Mouse (Mus musculus): ENCODE measurements around the gene Adam19. TPM values are rescaled to one million over a fixed set of nuclear protein-coding genes. Genes with fewer than 3 reads are reported as not detected.
"Not testable (repeated sequence)": the region's sequence is repeated elsewhere in the genome, so short reads cannot be mapped to it uniquely, and the experiment has no call there.

Gene Adam19
- polyA plus RNA-seq, 1 experiment from 2014 or later = 22.2 TPM

- 18% methylated on average over 19 of the region's 19 CpGs for WGBS
- H3K27me3 ChIP-seq (ENCODE audit: control insufficient read depth, insufficient read depth, low read depth, low read length); H3K4me1 ChIP-seq (replicated peaks; ENCODE audit: control insufficient read depth, insufficient read depth, low read length); H3K4me2 ChIP-seq (ENCODE audit: low read depth, low read length); ATAC-seq (ENCODE audit: low read depth); H3K36me3 ChIP-seq (ENCODE audit: control insufficient read depth, insufficient read depth, low read length); H3K4me3 ChIP-seq (ENCODE audit: low read length); H3K9me3 ChIP-seq (ENCODE audit: control insufficient read depth, low read length); H3K9ac ChIP-seq (ENCODE audit: low read length); H3K27ac ChIP-seq (ENCODE audit: low read length): not testable (repeated sequence)
Observed at GRCm38 (mm10) chr11:46052105-46052659, 3.6 kb upstream of the Adam19 start, which contains the start of gene Gm12166. TSS of gene Gm12166 (minus strand) at chr11:46052321.

GRCm38 (mm10) chr11:46053457-46053856 is 2.3 kb upstream of the Adam19 start:
- H3K9me3 ChIP-seq (ENCODE audit: control insufficient read depth, low read length); H3K4me2 ChIP-seq (ENCODE audit: low read depth, low read length); H3K36me3 ChIP-seq (ENCODE audit: control insufficient read depth, insufficient read depth, low read length); H3K27ac ChIP-seq (ENCODE audit: low read length); H3K4me3 ChIP-seq (ENCODE audit: low read length); H3K27me3 ChIP-seq (ENCODE audit: control insufficient read depth, insufficient read depth, low read depth, low read length); H3K9ac ChIP-seq (ENCODE audit: low read length); ATAC-seq (ENCODE audit: low read depth): not testable (repeated sequence)
- 95% methylated on average over 3 of the region's 3 CpGs for WGBS
- H3K4me1 ChIP-seq (replicated peaks; ENCODE audit: control insufficient read depth, insufficient read depth, low read length) = peaks cover 12% of the 10 kb centered on the region; the same call in 1 of the 2 replicates

- ATAC-seq (ENCODE audit: low read depth) = no peak
- H3K27me3 ChIP-seq (ENCODE audit: control insufficient read depth, insufficient read depth, low read depth, low read length) = peaks cover 5% of the 10 kb centered on the region; the same call in 1 of the 2 replicates
- H3K9ac ChIP-seq (ENCODE audit: low read length) = no peak overlapping the region
- H3K4me3 ChIP-seq (ENCODE audit: low read length) = no peak overlapping the region
- no peaks in the 10 kb centered on the region for H3K36me3 ChIP-seq (ENCODE audit: control insufficient read depth, insufficient read depth, low read length)
- H3K4me1 ChIP-seq (replicated peaks; ENCODE audit: control insufficient read depth, insufficient read depth, low read length) = peaks cover 12% of the 10 kb centered on the region; the same call in 1 of the 2 replicates
- H3K9me3 ChIP-seq (ENCODE audit: control insufficient read depth, low read length) = no peaks in the 10 kb centered on the region
- no peak overlapping the region for H3K27ac ChIP-seq (ENCODE audit: low read length)
- WGBS = 48% methylated on average over 5 of the region's 5 CpGs
- no peak overlapping the region for H3K4me2 ChIP-seq (ENCODE audit: low read depth, low read length)
Observed at GRCm38 (mm10) chr11:46054311-46054710, 1.5 kb upstream of the Adam19 start.

GRCm38 (mm10) chr11:46054911-46055895 is 589 bp upstream of the Adam19 start:
- H3K4me1 ChIP-seq (replicated peaks; ENCODE audit: control insufficient read depth, insufficient read depth, low read length) = peaks cover 19% of the 10 kb centered on the region
- WGBS = 21% methylated on average over 13 of the region's 13 CpGs

GRCm38 (mm10) chr11:46056770-46057411 is 1.1 kb downstream of the Adam19 start:
- WGBS = 1% methylated on average over 25 of the region's 25 CpGs
- Histone ChIP-seq H3K27ac (ENCODE audit: low read length) (peak overlapping the region; percentile 83), H3K4me3 (ENCODE audit: low read length) (peak overlapping the region; percentile 66), H3K4me1 (replicated peaks; ENCODE audit: control insufficient read depth, insufficient read depth, low read length) (peaks cover 31% of the 10 kb centered on the region), H3K36me3 (ENCODE audit: control insufficient read depth, insufficient read depth, low read length) (0 out of 2 replicates have a peak, but pooled peaks cover 2% of the 10 kb centered on the region), H3K9ac (ENCODE audit: low read length) (peak overlapping the region; percentile 74), H3K4me2 (ENCODE audit: low read depth, low read length) (peak overlapping the region; percentile 53), H3K9me3 (ENCODE audit: control insufficient read depth, low read length) (no peaks in the 10 kb centered on the region), H3K27me3 (ENCODE audit: control insufficient read depth, insufficient read depth, low read depth, low read length) (peaks cover 5% of the 10 kb centered on the region; the same call in 1 of the 2 replicates)
- peak; percentile 4; the same call in 1 of the 2 replicates for ATAC-seq (ENCODE audit: low read depth)

More at GRCm38 (mm10) chr11:46054911-46055895, 589 bp upstream of the Adam19 start:
- H3K9me3 ChIP-seq (ENCODE audit: control insufficient read depth, low read length) = no peaks in the 10 kb centered on the region
- H3K4me2 ChIP-seq (ENCODE audit: low read depth, low read length) = peak overlapping the region; percentile 53
- H3K27me3 ChIP-seq (ENCODE audit: control insufficient read depth, insufficient read depth, low read depth, low read length) = peaks cover 5% of the 10 kb centered on the region; the same call in 1 of the 2 replicates
- H3K4me3 ChIP-seq (ENCODE audit: low read length) = peak overlapping the region; percentile 66
- peak; percentile 24 for ATAC-seq (ENCODE audit: low read depth)
- H3K9ac ChIP-seq (ENCODE audit: low read length) = peak overlapping the region; percentile 74
- peak overlapping the region; percentile 83 for H3K27ac ChIP-seq (ENCODE audit: low read length)
- H3K36me3 ChIP-seq (ENCODE audit: control insufficient read depth, insufficient read depth, low read length) = no peaks in the 10 kb centered on the region

GRCm38 (mm10) chr11:46058011-46058410 is 2.2 kb downstream of the Adam19 start:
- 13% methylated on average over 9 of the region's 9 CpGs for WGBS
- Histone ChIP-seq H3K4me3 (ENCODE audit: low read length) (peak overlapping the region; percentile 66), H3K36me3 (ENCODE audit: control insufficient read depth, insufficient read depth, low read length) (0 out of 2 replicates have a peak, but pooled peaks cover 2% of the 10 kb centered on the region), H3K9ac (ENCODE audit: low read length) (peak overlapping the region; percentile 59), H3K27me3 (ENCODE audit: control insufficient read depth, insufficient read depth, low read depth, low read length) (peaks cover 5% of the 10 kb centered on the region; the same call in 1 of the 2 replicates), H3K4me2 (ENCODE audit: low read depth, low read length) (peak overlapping the region; percentile 53), H3K4me1 (replicated peaks; ENCODE audit: control insufficient read depth, insufficient read depth, low read length) (peaks cover 39% of the 10 kb centered on the region), H3K9me3 (ENCODE audit: control insufficient read depth, low read length) (no peaks in the 10 kb centered on the region), H3K27ac (ENCODE audit: low read length) (peak overlapping the region; percentile 1; the same call in 1 of the 2 replicates)
- no peak for ATAC-seq (ENCODE audit: low read depth)

GRCm38 (mm10) chr11:46058916-46059315 is 3.1 kb downstream of the Adam19 start:
- H3K9ac ChIP-seq (ENCODE audit: low read length) = no peak overlapping the region
- WGBS = 85% methylated on average over 4 of the region's 4 CpGs
- no peak for ATAC-seq (ENCODE audit: low read depth)
- H3K27ac ChIP-seq (ENCODE audit: low read length) = no peak overlapping the region
- peaks cover 5% of the 10 kb centered on the region; the same call in 1 of the 2 replicates for H3K27me3 ChIP-seq (ENCODE audit: control insufficient read depth, insufficient read depth, low read depth, low read length)
- H3K36me3 ChIP-seq (ENCODE audit: control insufficient read depth, insufficient read depth, low read length) = 0 out of 2 replicates have a peak, but pooled peaks cover 5% of the 10 kb centered on the region
- H3K4me2 ChIP-seq (ENCODE audit: low read depth, low read length) = no peak overlapping the region
- no peak overlapping the region for H3K4me3 ChIP-seq (ENCODE audit: low read length)
- peaks cover 47% of the 10 kb centered on the region for H3K4me1 ChIP-seq (replicated peaks; ENCODE audit: control insufficient read depth, insufficient read depth, low read length)
- H3K9me3 ChIP-seq (ENCODE audit: control insufficient read depth, low read length) = no peaks in the 10 kb centered on the region

- Histone ChIP-seq H3K9ac (ENCODE audit: low read length) (no peak overlapping the region), H3K36me3 (ENCODE audit: control insufficient read depth, insufficient read depth, low read length) (0 out of 2 replicates have a peak, but pooled peaks cover 5% of the 10 kb centered on the region), H3K9me3 (ENCODE audit: control insufficient read depth, low read length) (no peaks in the 10 kb centered on the region), H3K27me3 (ENCODE audit: control insufficient read depth, insufficient read depth, low read depth, low read length) (peaks cover 5% of the 10 kb centered on the region; the same call in 1 of the 2 replicates), H3K27ac (ENCODE audit: low read length) (no peak overlapping the region; the same call in 1 of the 2 replicates), H3K4me3 (ENCODE audit: low read length) (no peak overlapping the region), H3K4me1 (replicated peaks; ENCODE audit: control insufficient read depth, insufficient read depth, low read length) (peaks cover 58% of the 10 kb centered on the region), H3K4me2 (ENCODE audit: low read depth, low read length) (no peak overlapping the region)
- WGBS = 51% methylated on average over 8 of the region's 8 CpGs
- ATAC-seq (ENCODE audit: low read depth) = no peak
Observed at GRCm38 (mm10) chr11:46059887-46060650, 4.3 kb downstream of the Adam19 start.

Data from lung, embryonic 16.5 days (tissue).